Comparison of ENCODE assay signal across 22 mouse cellular contexts in genomic region chr5:113620999-113621398, GRCm38 (mm10). TPM values are rescaled to one million over a fixed set of nuclear protein-coding genes. Genes with fewer than 3 reads are reported as not detected.
A peak's percentile ranks its signal among the peaks of the same experiment; 100 is the strongest.
DNase-seq lines count a peak whose midpoint lies in the region; ATAC-seq and TF ChIP-seq lines count a peak whose summit lies in the region.
"Had no signal": no experiment of that assay in that cellular context is flagged by ENCODE, and none has a peak within 500 bp of the region (broad histone marks: within the 10 kb centered on the region; RNA-seq: fewer than 3 reads in every experiment).

No protein-coding gene starts in this region.

- H3K4me1 ChIP-seq in midbrain, embryonic 11.5 days (ENCODE audit: control insufficient read depth, insufficient read depth, low read length), result peaks cover 3% of the 10 kb centered on the region; the same call in 1 of the 2 replicates
- H3K4me1 ChIP-seq in midbrain, embryonic 13.5 days (replicated peaks), result peaks cover 9% of the 10 kb centered on the region; the same call in 1 of the 2 replicates
- peaks cover 15 to 25% of the 10 kb centered on the region in 2 experiments; a peak in 3 of 4 replicates for H3K4me1 ChIP-seq in ES-E14 (ENCODE audit: control insufficient read depth in 2 of 2, insufficient read depth in 2 of 2, low read length in 2 of 2, poor library complexity in 1 of 2)
- H3K4me1 ChIP-seq in intestine, postnatal 0 days (replicated peaks; ENCODE audit: control insufficient read depth, insufficient read depth, low read length), result no peaks in the 10 kb centered on the region
- H3K4me1 ChIP-seq: embryonic facial prominence, embryonic 12.5 days; intestine, embryonic 15.5 days had no signal

- in situ Hi-C loops in ES-E14 (cut with MboI; ENCODE audit: low sequenced_read_pairs in 2 of 2, unreplicated experiment in 2 of 2), result no loop called here

- TF ChIP-seq CTCF in intestine, postnatal 0 days (IDR thresholded peaks at IDR 0.05; ENCODE audit: low read depth), result no peak
- TF ChIP-seq CTCF in layer of hippocampus, adult 2 months (conservative IDR thresholded peaks at IDR 0.05), result no peak

- no peaks in the 10 kb centered on the region for H3K27me3 ChIP-seq in midbrain, embryonic 11.5 days (ENCODE audit: control insufficient read depth, insufficient read depth, low read length)
- H3K27me3 ChIP-seq in midbrain, embryonic 13.5 days, result no peaks in the 10 kb centered on the region
- H3K27me3 ChIP-seq in splenic B cell, adult 2 months (ENCODE audit: control insufficient read depth, insufficient read depth, low read length, poor library complexity, severe bottlenecking), result no peaks in the 10 kb centered on the region
- no peaks in the 10 kb centered on the region for H3K27me3 ChIP-seq in intestine, postnatal 0 days (replicated peaks; ENCODE audit: control insufficient read depth, insufficient read depth, low read length)
- H3K27me3 ChIP-seq: embryonic facial prominence, embryonic 12.5 days; intestine, embryonic 15.5 days; limb, embryonic 12.5 days; lung, embryonic 15.5 days; midbrain, embryonic 15.5 days had no signal

- WGBS in midbrain, embryonic 11.5 days, result 79% methylated on average over 7 of the region's 7 CpGs
- WGBS in midbrain, embryonic 13.5 days, result 81% methylated on average over 7 of the region's 7 CpGs
- WGBS in intestine, postnatal 0 days, result 61% methylated on average over 7 of the region's 7 CpGs

- DNase-seq in midbrain, embryonic 11.5 days (ENCODE audit: low spot score, missing footprints), result peak; percentile 60
- DNase-seq in ES-E14 (ENCODE audit: low read depth, low spot score), result no peak
- DNase-seq in induced T-regulatory cell, adult 2 months (ENCODE audit: low read depth), result peak; percentile 55
- peak; percentile 33 for DNase-seq in splenic B cell, adult 2 months (ENCODE audit: low read depth, low spot score)
- DNase-seq in right cerebral cortex, postnatal 25 days, result no peak
- no peak for DNase-seq in layer of hippocampus, adult 2 months (ENCODE audit: low spot score in 2 of 2)
- DNase-seq: cerebellum, adult 8-10 months; heart, postnatal 10 days; kidney, postnatal 36 days had no signal

- H3K36me3 ChIP-seq in midbrain, embryonic 11.5 days (ENCODE audit: control insufficient read depth, insufficient read depth, low read length), result no peaks in the 10 kb centered on the region
- no peaks in the 10 kb centered on the region for H3K36me3 ChIP-seq in midbrain, embryonic 13.5 days
- H3K36me3 ChIP-seq in ES-E14 (ENCODE audit: control insufficient read depth, insufficient read depth, low read length, poor library complexity, severe bottlenecking), result no peaks in the 10 kb centered on the region
- H3K36me3 ChIP-seq in splenic B cell, adult 2 months (ENCODE audit: control insufficient read depth, insufficient read depth, low read length, poor library complexity, severe bottlenecking), result no peaks in the 10 kb centered on the region
- no peaks in the 10 kb centered on the region for H3K36me3 ChIP-seq in intestine, postnatal 0 days (ENCODE audit: control insufficient read depth, insufficient read depth)
- H3K36me3 ChIP-seq: embryonic facial prominence, embryonic 12.5 days; hindbrain, embryonic 13.5 days; intestine, embryonic 15.5 days; limb, embryonic 12.5 days; midbrain, embryonic 15.5 days had no signal

- H3K9ac ChIP-seq in midbrain, embryonic 11.5 days (ENCODE audit: low read length), result no peak overlapping the region
- H3K9ac ChIP-seq in midbrain, embryonic 13.5 days (replicated peaks), result no peak overlapping the region
- H3K9ac ChIP-seq in ES-E14 (ENCODE audit: insufficient read depth, low read depth, low read length, poor library complexity, severe bottlenecking), result no peak overlapping the region
- no peak overlapping the region for H3K9ac ChIP-seq in intestine, postnatal 0 days (ENCODE audit: low read depth, low read length)
- H3K9ac ChIP-seq: embryonic facial prominence, embryonic 12.5 days; forebrain, embryonic 13.5 days; hindbrain, embryonic 13.5 days; intestine, embryonic 15.5 days; limb, embryonic 12.5 days; liver, embryonic 14.5 days; lung, embryonic 15.5 days; midbrain, embryonic 15.5 days had no signal

- no peak overlapping the region for H3K4me2 ChIP-seq in midbrain, embryonic 11.5 days
- H3K4me2 ChIP-seq in midbrain, embryonic 13.5 days (replicated peaks), result no peak overlapping the region
- no peak overlapping the region for H3K4me2 ChIP-seq in intestine, postnatal 0 days (replicated peaks; ENCODE audit: low read depth)
- H3K4me2 ChIP-seq: embryonic facial prominence, embryonic 12.5 days; forebrain, embryonic 13.5 days; heart, embryonic 11.5 days; hindbrain, embryonic 13.5 days; intestine, embryonic 15.5 days; limb, embryonic 12.5 days; lung, embryonic 15.5 days; midbrain, embryonic 15.5 days had no signal

- H3K4me3 ChIP-seq in midbrain, embryonic 11.5 days (ENCODE audit: low read depth, low read length), result no peak overlapping the region
- H3K4me3 ChIP-seq in midbrain, embryonic 13.5 days (replicated peaks), result no peak overlapping the region
- no peak overlapping the region for H3K4me3 ChIP-seq in ES-E14 (ENCODE audit: insufficient read depth in 1 of 2, low read depth in 1 of 2, low read length in 2 of 2, poor library complexity in 1 of 2, severe bottlenecking in 1 of 2)
- no peak overlapping the region for H3K4me3 ChIP-seq in intestine, postnatal 0 days (ENCODE audit: low read depth, low read length)
- H3K4me3 ChIP-seq in layer of hippocampus, adult 2 months, result no peak overlapping the region
- H3K4me3 ChIP-seq: embryonic facial prominence, embryonic 12.5 days; erythroblast, embryonic 14.5 days; forebrain, embryonic 13.5 days; hindbrain, embryonic 13.5 days; intestine, embryonic 15.5 days; limb, embryonic 12.5 days; lung, embryonic 15.5 days; midbrain, embryonic 15.5 days had no signal

- no peaks in the 10 kb centered on the region for H3K9me3 ChIP-seq in midbrain, embryonic 11.5 days (ENCODE audit: control insufficient read depth, low read length)
- H3K9me3 ChIP-seq in midbrain, embryonic 13.5 days, result no peaks in the 10 kb centered on the region
- H3K9me3 ChIP-seq in ES-E14 (ENCODE audit: control insufficient read depth, insufficient read depth, low read depth, low read length), result no peaks in the 10 kb centered on the region
- H3K9me3 ChIP-seq in intestine, postnatal 0 days (ENCODE audit: control insufficient read depth), result no peaks in the 10 kb centered on the region
- H3K9me3 ChIP-seq: embryonic facial prominence, embryonic 12.5 days; forebrain, embryonic 13.5 days; hindbrain, embryonic 13.5 days; intestine, embryonic 15.5 days; limb, embryonic 12.5 days; lung, embryonic 15.5 days; midbrain, embryonic 15.5 days had no signal

- no peak overlapping the region for H3K27ac ChIP-seq in midbrain, embryonic 11.5 days (ENCODE audit: low read depth, low read length)
- no peak overlapping the region for H3K27ac ChIP-seq in midbrain, embryonic 13.5 days
- 0 out of 2 replicates have a peak overlapping the region, but pooled peaks have one; percentile 9 for H3K27ac ChIP-seq in ES-E14 (ENCODE audit: insufficient read depth, low read depth, low read length, poor library complexity, severe bottlenecking)
- H3K27ac ChIP-seq in intestine, postnatal 0 days (ENCODE audit: low read depth, low read length), result no peak overlapping the region
- no peak overlapping the region for H3K27ac ChIP-seq in layer of hippocampus, adult 2 months
- H3K27ac ChIP-seq: embryonic facial prominence, embryonic 12.5 days; forebrain, embryonic 13.5 days; hindbrain, embryonic 13.5 days; intestine, embryonic 15.5 days; limb, embryonic 12.5 days; liver, embryonic 14.5 days; lung, embryonic 15.5 days; macrophage; midbrain, embryonic 15.5 days had no signal

- no peak for ATAC-seq in midbrain, embryonic 11.5 days (ENCODE audit: low FRiP score)
- ATAC-seq in midbrain, embryonic 13.5 days, result no peak
- no peak for ATAC-seq in intestine, postnatal 0 days
- ATAC-seq: forebrain, embryonic 13.5 days; intestine, embryonic 15.5 days; midbrain, embryonic 15.5 days had no signal

TF ChIP-seq in ES-E14, 5 proteins besides CTCF, POLR2A, EP300 and RAD21:
- no peak for TF ChIP-seq ZC3H11A (IDR thresholded peaks at IDR 0.05; ENCODE audit: borderline replicate concordance, low read depth, low read length)
- TF ChIP-seq CHD2 (IDR thresholded peaks at IDR 0.05; ENCODE audit: low read depth, low read length), result no peak
- TF ChIP-seq ZNF384 (IDR thresholded peaks at IDR 0.05; ENCODE audit: low read depth, low read length), result no peak
- no peak for TF ChIP-seq HCFC1 (IDR thresholded peaks at IDR 0.05; ENCODE audit: borderline replicate concordance, insufficient read depth, low read length)
- TF ChIP-seq MAFK (IDR thresholded peaks at IDR 0.05; ENCODE audit: insufficient read depth, low read depth, low read length), result no peak

RNA-seq across cellular contexts. Expression of gene Cmklr1, which starts 29.2 kb away (rescaled TPM):
- 0.98 and 2.2 TPM in 2 replicates for polyA plus RNA-seq in midbrain, embryonic 11.5 days (2014; fragmentation: Nextera tagmentation; extraction: Ambion mirVana)
- polyA plus RNA-seq in midbrain, embryonic 13.5 days (2015; fragmentation: Nextera tagmentation; extraction: Ambion mirVana), result 1.4 and 2.5 TPM in 2 replicates
- total RNA-seq in ES-E14 (2012; rRNA removed), result 10.4 and 24.4 TPM in 2 replicates
- polyA plus RNA-seq in intestine, postnatal 0 days (2015; fragmentation: Nextera tagmentation; extraction: Ambion mirVana), result 2.1 and 2.9 TPM in 2 replicates
- total RNA-seq in layer of hippocampus, adult 2 months (2021), result 1 to 10 TPM; 3.3 to 4.5 TPM
- polyA plus RNA-seq: erythroblast, embryonic 14.5 days had no signal

Comparison
In these comparisons a context has a peak if more than half of its experiments do, and no peak if none do; other contexts are left out.
1. DNase-seq: peak in midbrain, embryonic 11.5 days (single experiment), induced T-regulatory cell, adult 2 months (single experiment) and splenic B cell, adult 2 months (single experiment); none in ES-E14 (single experiment), right cerebral cortex, postnatal 25 days (single experiment) and layer of hippocampus, adult 2 months (0 of 2).